Mouse (Mus musculus) MEL (cell line): ENCODE results near the gene Kalrn.

Experiments
- CTCF ChIP-seq, 3 experiments: IDR thresholded peaks in 2 of 3; conservative IDR thresholded peaks in 1 of 3; 2 replicates each; pipeline ENCODE4 v1.5.1; 2011 to 2012; ENCODE audit warnings: low read length in 3 of 3, low read depth in 2 of 3, mild to moderate bottlenecking in 2 of 3, improper control_type of control experiment in 1 of 3, inconsistent platforms in 1 of 3, mixed read lengths in 1 of 3, moderate library complexity in 1 of 3; ENCODE audit not compliant: control insufficient read depth in 1 of 3, insufficient read depth in 1 of 3, poor library complexity in 1 of 3, severe bottlenecking in 1 of 3
- MAFK ChIP-seq: IDR thresholded peaks from 2 replicates; pipeline ENCODE4 v1.6.1; 2011; ENCODE audit warnings: low read depth, mild to moderate bottlenecking, low read length, improper control_type of control experiment, borderline replicate concordance
- MXI1 ChIP-seq: IDR thresholded peaks from 2 replicates; pipeline ENCODE4 v1.6.1; 2011; ENCODE audit warnings: mild to moderate bottlenecking, low read depth, low read length, improper control_type of control experiment
- SIN3A ChIP-seq: IDR thresholded peaks from 2 replicates; pipeline ENCODE4 v1.6.1; 2012; ENCODE audit warnings: low read length, improper control_type of control experiment, inconsistent platforms

DNA sequence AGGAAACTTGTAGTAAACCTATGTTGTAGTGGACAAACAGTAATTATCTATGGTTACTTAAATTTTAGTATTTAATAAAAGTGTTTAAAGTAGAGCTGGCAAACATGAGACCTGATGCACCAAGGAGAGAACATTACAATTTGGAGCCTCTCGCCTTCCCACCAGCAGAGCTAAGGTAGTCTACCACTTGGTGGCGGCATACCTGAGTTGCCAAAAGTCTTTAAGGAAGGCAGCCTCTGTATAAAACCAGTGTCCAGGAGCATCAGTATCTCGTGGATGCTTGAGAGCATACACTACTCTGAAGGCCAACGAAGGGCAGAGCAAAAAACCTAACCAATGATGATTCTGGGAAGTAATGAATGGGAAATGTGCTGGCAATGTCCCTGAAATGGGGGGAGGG is 199.8 kb downstream of the Kalrn start:
- TF ChIP-seq MXI1 (no peak), MAFK (no peak), CTCF (IDR thresholded peaks at IDR 0.05 in 2 of 3, conservative IDR thresholded peaks at IDR 0.05 in 1 of 3; ENCODE audit: control insufficient read depth in 1 of 3, insufficient read depth in 1 of 3, low read depth in 2 of 3, low read length in 3 of 3, poor library complexity in 1 of 3, severe bottlenecking in 1 of 3) (no peak), SIN3A (no peak)
